Mouse (Mus musculus) MEL (cell line): ENCODE data around the gene Mbd3.

ENCODE experiments used
- CHD1 ChIP-seq: IDR thresholded peaks from 2 replicates; pipeline ENCODE4 v1.6.1; 2012; ENCODE audit warnings: low read depth, mild to moderate bottlenecking, inconsistent platforms, low read length, improper control_type of control experiment
- CTCF ChIP-seq, 3 experiments: IDR thresholded peaks in 2 of 3; conservative IDR thresholded peaks in 1 of 3; 2 replicates each; pipeline ENCODE4 v1.5.1; 2011 to 2012; ENCODE audit warnings: low read length in 3 of 3, low read depth in 2 of 3, mild to moderate bottlenecking in 2 of 3, improper control_type of control experiment in 1 of 3, inconsistent platforms in 1 of 3, mixed read lengths in 1 of 3, moderate library complexity in 1 of 3; ENCODE audit not compliant: control insufficient read depth in 1 of 3, insufficient read depth in 1 of 3, poor library complexity in 1 of 3, severe bottlenecking in 1 of 3
- MAX ChIP-seq: IDR thresholded peaks from 2 replicates; pipeline ENCODE4 v1.6.1; 2011; ENCODE audit warnings: low read length, improper control_type of control experiment
- POLR2A ChIP-seq, 2 experiments: IDR thresholded peaks; 2 replicates each; pipeline ENCODE4 v1.6.1; 2011 to 2012; ENCODE audit warnings: low read length in 2 of 2, mild to moderate bottlenecking in 2 of 2, control low read depth in 1 of 2, improper control_type of control experiment in 1 of 2, low read depth in 1 of 2, moderate library complexity in 1 of 2; ENCODE audit not compliant: control insufficient read depth in 1 of 2, insufficient read depth in 1 of 2, poor library complexity in 1 of 2

DNA sequence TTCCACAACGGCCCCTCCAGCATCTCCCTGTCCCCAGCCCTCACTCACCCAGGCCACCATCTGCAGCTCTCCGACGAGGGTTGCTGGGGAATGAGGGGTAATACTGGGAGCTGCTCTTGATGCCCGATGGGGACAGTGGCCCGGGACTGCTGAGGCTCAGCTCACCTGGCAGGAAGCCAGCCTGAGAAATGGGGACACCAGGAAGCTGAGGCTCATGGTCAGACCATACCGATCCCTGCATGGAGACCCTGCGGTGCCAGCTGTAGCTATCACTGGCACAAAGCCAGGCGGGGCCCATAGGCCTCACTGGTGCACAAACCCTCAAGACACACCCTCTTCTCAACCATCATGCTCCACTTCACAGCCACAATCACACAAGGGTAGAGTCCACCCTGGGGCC lies 20.1 kb upstream of the Mbd3 start:
- no peak for TF ChIP-seq CTCF (IDR thresholded peaks at IDR 0.05 in 2 of 3, conservative IDR thresholded peaks at IDR 0.05 in 1 of 3; ENCODE audit: control insufficient read depth in 1 of 3, insufficient read depth in 1 of 3, low read depth in 2 of 3, low read length in 3 of 3, poor library complexity in 1 of 3, severe bottlenecking in 1 of 3)
- TF ChIP-seq MAX: 0 out of 2 replicates have a peak, but pooled peaks have one; percentile 25
- TF ChIP-seq CHD1: no peak
- TF ChIP-seq POLR2A (IDR thresholded peaks at IDR 0.05; ENCODE audit: control insufficient read depth in 1 of 2, insufficient read depth in 1 of 2, low read depth in 1 of 2, low read length in 2 of 2, poor library complexity in 1 of 2): no peak
